Mouse (Mus musculus): Measurements from ENCODE around the gene Cd2.

The Cd2 gene

GRCm38 (mm10) chr3:101228868-101229550 lies 58.7 kb downstream of the Cd2 start:
- DNase-seq (ENCODE audit: low spot score), result no peak

DNA sequence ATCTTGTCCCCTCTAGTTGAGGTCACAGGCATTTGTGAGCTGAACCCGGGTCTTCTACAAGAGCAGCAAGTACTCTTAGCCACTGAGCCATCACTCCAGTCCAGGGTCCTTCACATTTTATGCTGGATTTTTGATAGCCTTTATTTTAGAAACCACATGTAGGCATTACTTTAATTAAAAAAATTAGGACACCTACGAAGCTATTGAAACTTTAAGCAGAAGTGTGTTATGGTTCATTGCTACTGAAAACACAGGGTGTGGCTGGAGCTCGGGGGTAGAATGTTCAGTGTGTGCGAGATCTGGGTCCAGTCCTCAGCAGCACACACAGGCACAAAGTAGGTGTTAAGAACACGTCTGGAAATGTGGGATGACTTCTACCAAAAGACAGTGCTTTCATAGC lies 59.7 kb downstream of the Cd2 start:
- no peak for DNase-seq (ENCODE audit: low spot score)
